Mouse (Mus musculus) C2C12 (cell line): Measurements from ENCODE around the gene Ccdc40.

Experiments
- CTCF ChIP-seq: IDR thresholded peaks from one replicate; pipeline ENCODE4 v1.5.1; 2011; ENCODE audit not compliant: control insufficient read depth, insufficient read depth, insufficient read length
- MAX ChIP-seq: IDR thresholded peaks from one replicate; pipeline ENCODE4 v1.6.1; 2011; ENCODE audit warnings: mild to moderate bottlenecking, control low read depth
- MYOG ChIP-seq: IDR thresholded peaks from one replicate; pipeline ENCODE4 v1.6.1; 2011; ENCODE audit not compliant: control insufficient read depth, insufficient read length; ENCODE audit errors: extremely low read depth
- USF1 ChIP-seq: IDR thresholded peaks from one replicate; pipeline ENCODE4 v1.6.1; 2011; ENCODE audit warnings: low read depth, mild to moderate bottlenecking, control low read depth, moderate library complexity

- no peak for TF ChIP-seq CTCF
- TF ChIP-seq MYOG = no peak
- no peak for TF ChIP-seq USF1
- no peak for TF ChIP-seq MAX
Observed at GRCm38 (mm10) chr11:119267241-119267674, 38.9 kb downstream of the Ccdc40 start.
